Mouse (Mus musculus) spleen, adult 2 months (tissue): ENCODE measurements around the gene Creb5. TPM values are rescaled to one million over a fixed set of nuclear protein-coding genes. Genes with fewer than 3 reads are reported as not detected.

Experiments
- DNase-seq, 2 experiments: peaks; one replicate each; pipeline versions ENCODE4 v3.0.0 to v3.0.0-alpha.2; 2012 to 2021; ENCODE audit warnings: low spot score in 2 of 2, low read depth in 1 of 2
- H3K27ac ChIP-seq: fragments of 200-500 bp; 2 replicates; pipeline ENCODE4 v1.5.1; 2012; ENCODE audit warnings: low read length, inconsistent platforms; ENCODE audit not compliant: insufficient read depth
- H3K27me3 ChIP-seq: fragments of 200-500 bp; 2 replicates; pipeline ENCODE4 v1.6.1; 2012; ENCODE audit warnings: mild to moderate bottlenecking, moderate library complexity, low read length, inconsistent platforms; ENCODE audit not compliant: control insufficient read depth, insufficient read depth
- H3K36me3 ChIP-seq: fragments of 200-500 bp; 2 replicates; pipeline ENCODE4 v1.6.1; 2012; ENCODE audit warnings: mild to moderate bottlenecking, low read length, inconsistent platforms; ENCODE audit not compliant: control insufficient read depth, insufficient read depth
- H3K4me1 ChIP-seq: fragments of 200-500 bp; 2 replicates; pipeline ENCODE4 v1.6.1; 2011; ENCODE audit warnings: inconsistent platforms; ENCODE audit not compliant: control insufficient read depth, insufficient read depth, insufficient read length
- H3K4me3 ChIP-seq: fragments of 200-500 bp; 2 replicates; pipeline ENCODE4 v1.5.1; 2011; ENCODE audit warnings: mild to moderate bottlenecking, inconsistent platforms; ENCODE audit not compliant: insufficient read depth, insufficient read length; ENCODE audit errors: extremely low read depth
- CTCF ChIP-seq: fragments of 200-500 bp; IDR thresholded peaks from 2 replicates; pipeline ENCODE4 v1.5.1; 2011; ENCODE audit warnings: mild to moderate bottlenecking, inconsistent platforms; ENCODE audit not compliant: insufficient read depth, insufficient read length, insufficient replicate concordance; ENCODE audit errors: extremely low read depth
- POLR2A ChIP-seq: fragments of 200-500 bp; IDR thresholded peaks from 2 replicates; pipeline ENCODE4 v1.6.1; 2011; ENCODE audit warnings: low read depth, low read length, inconsistent platforms
- WGBS: fragments of 180-500 bp; shearing (Covaris S2); methylation state at CpG from one replicate; pipeline ENCODE4 v1.1.7; 2018; 5-methylcytosine and 5-hydroxymethylcytosine counted together
- polyA plus RNA-seq: library from polyadenylated mRNA; depleted of rRNA; stranded (reverse); fragments of >200 nt; gene quantifications from 2 replicates; pipeline ENCODE4 v1.2.3, GENCODE M21; 2012

The Creb5 gene
- polyA plus RNA-seq, 1 experiment = 0.37 TPM

GRCm38 (mm10) chr6:53621295-53621694 is 334.2 kb downstream of the Creb5 start:
- no peaks in the 10 kb centered on the region for H3K4me1 ChIP-seq
- DNase-seq = no peak
- H3K27me3 ChIP-seq = no peaks in the 10 kb centered on the region
- no peak overlapping the region for H3K27ac ChIP-seq
- 88% methylated on average over 5 of the region's 5 CpGs for WGBS
- no peak overlapping the region for H3K4me3 ChIP-seq
- TF ChIP-seq POLR2A = no peak
- TF ChIP-seq CTCF = no peak
- H3K36me3 ChIP-seq = no peaks in the 10 kb centered on the region

- Histone ChIP-seq H3K4me3 (no peak overlapping the region), H3K36me3 (no peaks in the 10 kb centered on the region), H3K4me1 (no peaks in the 10 kb centered on the region), H3K27ac (no peak overlapping the region), H3K27me3 (no peaks in the 10 kb centered on the region)
- DNase-seq = no peak
- WGBS = 93% methylated on average over 15 of the region's 15 CpGs
- no peak for TF ChIP-seq POLR2A
- TF ChIP-seq CTCF = no peak
These were observed 337.6 kb downstream of the Creb5 start for GRCm38 (mm10) chr6:53624455-53625276.

GRCm38 (mm10) chr6:53626044-53626443 is 339.0 kb downstream of the Creb5 start:
- WGBS = 79% methylated on average over 5 of the region's 5 CpGs
- Histone ChIP-seq H3K27me3 (no peaks in the 10 kb centered on the region), H3K4me1 (no peaks in the 10 kb centered on the region), H3K4me3 (no peak overlapping the region), H3K36me3 (no peaks in the 10 kb centered on the region), H3K27ac (no peak overlapping the region)
- no peak for TF ChIP-seq CTCF
- no peak for TF ChIP-seq POLR2A
- DNase-seq = no peak

- H3K36me3 ChIP-seq = no peaks in the 10 kb centered on the region
- no peak overlapping the region for H3K27ac ChIP-seq
- no peak for TF ChIP-seq CTCF
- no peak for TF ChIP-seq POLR2A
- H3K4me1 ChIP-seq = no peaks in the 10 kb centered on the region
- no peaks in the 10 kb centered on the region for H3K27me3 ChIP-seq
- no peak overlapping the region for H3K4me3 ChIP-seq
- DNase-seq = no peak
These were observed 341.6 kb downstream of the Creb5 start for GRCm38 (mm10) chr6:53628714-53629113.

GRCm38 (mm10) chr6:53635453-53635852 is 348.4 kb downstream of the Creb5 start:
- DNase-seq = no peak
- WGBS = 86% methylated on average over 7 of the region's 7 CpGs

GRCm38 (mm10) chr6:53637356-53638351 is 350.6 kb downstream of the Creb5 start:
- Histone ChIP-seq H3K27me3 (no peaks in the 10 kb centered on the region), H3K4me3 (no peak overlapping the region), H3K27ac (no peak overlapping the region), H3K36me3 (no peaks in the 10 kb centered on the region), H3K4me1 (no peaks in the 10 kb centered on the region)
- WGBS = 61% methylated on average over 13 of the region's 13 CpGs
- TF ChIP-seq POLR2A (no peak), CTCF (no peak)
- DNase-seq = no peak

More at GRCm38 (mm10) chr6:53635453-53635852, 348.4 kb downstream of the Creb5 start:
- no peaks in the 10 kb centered on the region for H3K27me3 ChIP-seq
- no peak overlapping the region for H3K4me3 ChIP-seq
- H3K36me3 ChIP-seq = no peaks in the 10 kb centered on the region
- H3K27ac ChIP-seq = no peak overlapping the region
- no peaks in the 10 kb centered on the region for H3K4me1 ChIP-seq
- TF ChIP-seq CTCF (no peak), POLR2A (no peak)
